25 mouse cellular contexts compared by ENCODE assay signal in the genomic region with DNA sequence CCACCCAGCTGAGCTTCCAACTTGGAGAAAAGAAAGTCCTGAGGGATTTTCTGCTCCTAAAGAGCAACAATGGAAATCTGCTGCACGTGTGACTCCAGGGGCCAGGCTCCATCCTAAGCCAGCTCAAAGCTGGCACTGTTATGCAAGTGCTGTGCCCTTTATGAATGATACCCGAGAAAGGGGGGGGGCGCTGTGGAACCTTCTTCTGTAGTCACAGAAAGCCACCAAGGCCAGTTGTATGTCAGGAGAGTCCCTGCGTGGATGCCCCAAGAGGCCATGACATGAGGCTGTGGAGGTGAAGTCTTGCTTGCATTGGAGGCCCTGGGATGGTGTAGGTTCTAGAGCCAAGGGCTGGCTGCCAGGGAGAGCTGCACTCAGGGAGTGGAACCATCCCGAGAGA. TPM values are rescaled to one million over a fixed set of nuclear protein-coding genes. Genes with fewer than 3 reads are reported as not detected.
DNase-seq lines count a peak whose midpoint lies in the region; ATAC-seq and TF ChIP-seq lines count a peak whose summit lies in the region.
"Had no signal": no experiment of that assay in that cellular context is flagged by ENCODE, and none has a peak within 500 bp of the region (broad histone marks: within the 10 kb centered on the region; RNA-seq: fewer than 3 reads in every experiment).

No protein-coding gene starts in this region.

- H3K36me3 ChIP-seq in midbrain, postnatal 0 days (ENCODE audit: insufficient read depth, low read length), result no peaks in the 10 kb centered on the region
- H3K36me3 ChIP-seq in midbrain, embryonic 14.5 days (ENCODE audit: control insufficient read depth, insufficient read depth, low read length), result no peaks in the 10 kb centered on the region
- H3K36me3 ChIP-seq: embryonic facial prominence, embryonic 10.5 days; embryonic facial prominence, embryonic 13.5 days; forebrain, embryonic 12.5 days; forebrain, embryonic 15.5 days; G1E; hindbrain, embryonic 12.5 days; hindbrain, embryonic 15.5 days had no signal

- H3K4me3 ChIP-seq in midbrain, postnatal 0 days (ENCODE audit: low read depth, low read length), result no peak overlapping the region
- H3K4me3 ChIP-seq in midbrain, embryonic 14.5 days (replicated peaks; ENCODE audit: low read depth, low read length), result no peak overlapping the region
- H3K4me3 ChIP-seq: embryonic facial prominence, embryonic 10.5 days; embryonic facial prominence, embryonic 13.5 days; erythroblast, embryonic 14.5 days; forebrain, embryonic 12.5 days; forebrain, embryonic 15.5 days; hindbrain, embryonic 12.5 days; hindbrain, embryonic 15.5 days had no signal

- WGBS in midbrain, postnatal 0 days, result 64% methylated on average over 5 of the region's 5 CpGs
- 66% methylated on average over 5 of the region's 5 CpGs for WGBS in midbrain, embryonic 14.5 days

- H3K9me3 ChIP-seq in midbrain, postnatal 0 days (ENCODE audit: low read length), result no peaks in the 10 kb centered on the region
- H3K9me3 ChIP-seq in midbrain, embryonic 14.5 days (ENCODE audit: control insufficient read depth, low read length), result no peaks in the 10 kb centered on the region
- H3K9me3 ChIP-seq: embryonic facial prominence, embryonic 10.5 days; embryonic facial prominence, embryonic 13.5 days; forebrain, embryonic 12.5 days; forebrain, embryonic 15.5 days; hindbrain, embryonic 12.5 days; hindbrain, embryonic 15.5 days had no signal

- DNase-seq in adrenal gland, postnatal 14 days, result peak; percentile 52
- no peak for DNase-seq in adrenal gland, adult 2 months
- DNase-seq in left cerebral cortex, postnatal 4 days, result peak; percentile 31
- DNase-seq in left cerebral cortex, adult 11 months (ENCODE audit: low spot score), result no peak
- DNase-seq in midbrain, postnatal 0 days (ENCODE audit: low spot score), result no peak
- no peak for DNase-seq in midbrain, embryonic 14.5 days
- no peak for DNase-seq in lung, postnatal 4 days
- DNase-seq: adrenal gland, adult 8-10 months; B cell, adult 2 months; cerebellum, adult 18-20 months; cerebellum, adult 9-11 months; cerebellum, postnatal 36 days; embryo, embryonic 11 days; gastrocnemius, postnatal 14 days; heart, adult 11 months had no signal

- ATAC-seq in midbrain, postnatal 0 days (ENCODE audit: low FRiP score), result no peak
- ATAC-seq in midbrain, embryonic 14.5 days (ENCODE audit: low FRiP score, low TSS enrichment), result no peak
- ATAC-seq: forebrain, embryonic 15.5 days; Patski had no signal

- H3K4me1 ChIP-seq in midbrain, postnatal 0 days (ENCODE audit: insufficient read depth, low read length), result no peaks in the 10 kb centered on the region
- no peaks in the 10 kb centered on the region for H3K4me1 ChIP-seq in midbrain, embryonic 14.5 days (ENCODE audit: control insufficient read depth, insufficient read depth, low read length)
- H3K4me1 ChIP-seq: forebrain, embryonic 12.5 days; forebrain, embryonic 15.5 days had no signal

- intact Hi-C loops in left cerebral cortex, postnatal 4 days (cut with DNase I), result loop anchor here (5.0 to 10.0 kb wide), 2 partner anchors 189 to 527 kb away; a partner anchor contains a TSS

- no peaks in the 10 kb centered on the region for H3K27me3 ChIP-seq in midbrain, postnatal 0 days (ENCODE audit: insufficient read depth, low read length)
- no peaks in the 10 kb centered on the region for H3K27me3 ChIP-seq in midbrain, embryonic 14.5 days (ENCODE audit: control insufficient read depth, insufficient read depth, low read length)
- H3K27me3 ChIP-seq: embryonic facial prominence, embryonic 13.5 days; forebrain, embryonic 12.5 days; forebrain, embryonic 15.5 days; hindbrain, embryonic 12.5 days; hindbrain, embryonic 15.5 days; Patski had no signal

- peak overlapping the region; percentile 26; the same call in 1 of the 2 replicates for H3K27ac ChIP-seq in midbrain, postnatal 0 days (ENCODE audit: low read depth, low read length)
- no peak overlapping the region for H3K27ac ChIP-seq in midbrain, embryonic 14.5 days (replicated peaks; ENCODE audit: low read depth, low read length)
- H3K27ac ChIP-seq: embryonic facial prominence, embryonic 10.5 days; embryonic facial prominence, embryonic 13.5 days; forebrain, embryonic 12.5 days; forebrain, embryonic 15.5 days; hindbrain, embryonic 12.5 days; hindbrain, embryonic 15.5 days had no signal

- H3K4me2 ChIP-seq in midbrain, postnatal 0 days (ENCODE audit: low read depth, low read length, poor library complexity, severe bottlenecking), result no peak overlapping the region
- no peak overlapping the region for H3K4me2 ChIP-seq in midbrain, embryonic 14.5 days (ENCODE audit: low read length)
- H3K4me2 ChIP-seq: embryonic facial prominence, embryonic 13.5 days; forebrain, embryonic 12.5 days; forebrain, embryonic 15.5 days; heart, embryonic 11.5 days; hindbrain, embryonic 12.5 days; hindbrain, embryonic 15.5 days had no signal

- no peak overlapping the region for H3K9ac ChIP-seq in midbrain, postnatal 0 days (replicated peaks; ENCODE audit: low read length, poor library complexity, severe bottlenecking)
- no peak overlapping the region for H3K9ac ChIP-seq in midbrain, embryonic 14.5 days (replicated peaks; ENCODE audit: low read length)
- H3K9ac ChIP-seq: embryonic facial prominence, embryonic 13.5 days; forebrain, embryonic 12.5 days; forebrain, embryonic 15.5 days; hindbrain, embryonic 12.5 days; hindbrain, embryonic 15.5 days had no signal

- no peak for TF ChIP-seq CTCF in midbrain, postnatal 0 days (IDR thresholded peaks at IDR 0.05)

RNA-seq across cellular contexts. Expression of a gene that starts 48.5 kb away (rescaled TPM):
- 93.6 and 95.6 TPM in 2 replicates for total RNA-seq in adrenal gland, postnatal 14 days (2021)
- total RNA-seq in adrenal gland, adult 2 months (2021), result 100 to 1,000 TPM in 1 of 2 experiments, 10 to 100 TPM in 1; 91.3 to 109 TPM
- polyA plus RNA-seq in adrenal gland, adult 2 months (2012; rRNA removed), result 16.7 and 18.2 TPM in 2 replicates
- total RNA-seq in left cerebral cortex, postnatal 4 days (2021), result 10 to 100 TPM; 83.2 to 87.3 TPM
- total RNA-seq in midbrain, postnatal 0 days (2014; rRNA removed), result 94.1 and 104 TPM in 2 replicates
- 147 and 148 TPM in 2 replicates for polyA plus RNA-seq in midbrain, postnatal 0 days (2015; fragmentation: Nextera tagmentation; extraction: Ambion mirVana)
- polyA plus RNA-seq in midbrain, embryonic 14.5 days (2014; fragmentation: Nextera tagmentation; extraction: Ambion mirVana), result 200 and 213 TPM in 2 replicates

RNA-seq across cellular contexts. Expression of a gene that starts 48.9 kb away (rescaled TPM):
- 28.9 and 30.7 TPM in 2 replicates for total RNA-seq in adrenal gland, postnatal 14 days (2021)
- total RNA-seq in adrenal gland, adult 2 months (2021), result 10 to 100 TPM; 27.2 to 33.0 TPM
- 48.2 and 51.1 TPM in 2 replicates for polyA plus RNA-seq in adrenal gland, adult 2 months (2012; rRNA removed)
- 10 to 100 TPM; 43.6 to 45.0 TPM for total RNA-seq in left cerebral cortex, postnatal 4 days (2021)
- total RNA-seq in midbrain, postnatal 0 days (2014; rRNA removed), result 72.6 and 86.9 TPM in 2 replicates
- polyA plus RNA-seq in midbrain, postnatal 0 days (2015; fragmentation: Nextera tagmentation; extraction: Ambion mirVana), result 92.2 and 99.1 TPM in 2 replicates
- polyA plus RNA-seq in midbrain, embryonic 14.5 days (2014; fragmentation: Nextera tagmentation; extraction: Ambion mirVana), result 68.2 and 73.5 TPM in 2 replicates

RNA-seq across cellular contexts. Expression of a gene that starts 59.9 kb away (rescaled TPM):
- 27.0 and 27.8 TPM in 2 replicates for total RNA-seq in adrenal gland, postnatal 14 days (2021)
- 10 to 100 TPM; 23.4 to 32.5 TPM for total RNA-seq in adrenal gland, adult 2 months (2021)
- polyA plus RNA-seq in adrenal gland, adult 2 months (2012; rRNA removed), result 42.9 and 47.6 TPM in 2 replicates
- 10 to 100 TPM; 23.8 to 25.2 TPM for total RNA-seq in left cerebral cortex, postnatal 4 days (2021)
- 26.3 and 28.7 TPM in 2 replicates for total RNA-seq in midbrain, postnatal 0 days (2014; rRNA removed)
- 32.0 and 34.8 TPM in 2 replicates for polyA plus RNA-seq in midbrain, postnatal 0 days (2015; fragmentation: Nextera tagmentation; extraction: Ambion mirVana)
- polyA plus RNA-seq in midbrain, embryonic 14.5 days (2014; fragmentation: Nextera tagmentation; extraction: Ambion mirVana), result 30.7 and 31.4 TPM in 2 replicates

Comparison
In these comparisons a context has a peak if more than half of its experiments do, and no peak if none do; other contexts are left out.
1. DNase-seq: peak in adrenal gland, postnatal 14 days (single experiment) and left cerebral cortex, postnatal 4 days (single experiment); none in adrenal gland, adult 2 months (single experiment), left cerebral cortex, adult 11 months (single experiment), midbrain, postnatal 0 days (single experiment), midbrain, embryonic 14.5 days (single experiment) and lung, postnatal 4 days (0 of 2).